Mouse (Mus musculus): ENCODE measurements at regions not wholly inside any gene's neighbourhood (a gene's known extent, or its start where the extent isn't known, plus 50 kb on each side); places are given as distances from the start of the nearest gene placed in this dataset.

DNA sequence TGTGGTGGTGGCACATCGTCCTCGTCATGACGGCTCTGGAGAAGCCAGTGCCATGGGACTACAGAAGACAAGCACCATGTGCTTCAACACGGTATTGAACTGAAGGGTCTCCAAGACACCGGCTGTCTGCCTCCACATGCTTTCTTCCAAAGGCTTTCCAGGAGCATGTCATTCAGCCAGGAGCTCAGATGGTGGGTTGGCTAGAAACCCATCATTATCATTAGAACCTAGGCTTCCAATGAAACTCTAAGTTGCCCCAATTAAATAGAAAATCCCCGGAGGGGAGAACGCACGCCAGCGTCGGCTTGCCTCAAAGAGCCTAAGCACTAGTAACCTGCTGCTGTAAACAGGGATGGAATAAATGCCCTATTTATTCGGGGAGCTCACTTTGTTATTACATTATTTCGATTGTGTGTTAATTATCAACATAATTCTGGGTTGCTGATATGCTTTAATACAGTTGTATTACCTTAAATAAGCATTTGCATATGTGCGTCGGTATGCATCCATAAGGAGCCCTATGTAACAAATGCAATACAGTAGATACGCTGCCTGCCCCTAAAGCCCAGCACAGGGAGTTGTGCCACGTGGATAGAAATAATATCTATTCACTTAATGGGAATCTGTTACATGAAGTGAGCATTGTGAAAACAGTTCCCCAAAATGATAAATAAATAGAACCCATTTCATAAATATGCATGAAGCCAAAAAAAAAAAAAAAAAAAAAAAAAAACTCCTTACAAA, 103.3 kb upstream of the Krtap11-1 start:
- Histone ChIP-seq H3K4me3 (ENCODE audit: low read depth, low read length) (no peak overlapping the region), H3K9me3 (replicated peaks) (peaks cover 49% of the 10 kb centered on the region)
- no peak for ATAC-seq (ENCODE audit: extremely low read depth, insufficient number of reproducible peaks, low FRiP score, poor library complexity, severe bottlenecking)

DNA sequence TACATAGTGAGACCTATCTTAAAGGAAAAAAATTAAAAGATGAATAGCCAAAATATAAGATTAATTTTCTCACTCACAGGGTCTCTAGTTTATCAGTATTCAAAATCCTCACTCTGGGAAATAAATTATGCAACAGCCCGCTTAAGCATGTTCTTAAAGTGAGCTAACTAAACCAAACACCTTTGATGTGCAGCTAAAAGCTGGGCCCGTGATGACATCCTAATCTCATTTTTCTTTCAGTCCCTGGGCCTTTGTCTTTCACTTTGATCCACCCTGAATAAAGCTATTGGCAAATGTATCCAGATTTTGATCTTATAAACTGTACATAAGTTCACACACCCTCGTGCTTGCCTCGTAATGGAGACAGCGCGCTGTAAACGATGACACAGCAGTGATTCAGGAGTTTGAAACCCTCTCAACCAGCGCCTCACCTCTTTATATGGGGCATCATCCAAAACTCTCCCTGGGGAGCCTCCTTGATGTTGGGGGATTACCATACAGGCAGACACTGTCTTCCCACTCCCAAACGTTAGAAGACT, 100.3 kb upstream of the Krtap11-1 start:
- Histone ChIP-seq H3K4me3 (ENCODE audit: low read depth, low read length) (no peak overlapping the region), H3K9me3 (replicated peaks) (peaks cover 36% of the 10 kb centered on the region), H3K36me3 (replicated peaks) (no peaks in the 10 kb centered on the region), H3K4me1 (ENCODE audit: insufficient read depth, low read depth, low read length) (no peaks in the 10 kb centered on the region), H3K27me3 (ENCODE audit: insufficient read depth, low read length) (no peaks in the 10 kb centered on the region)
- TF ChIP-seq CTCF (IDR thresholded peaks at IDR 0.05; ENCODE audit: low read depth, low read length), result no peak
- TF ChIP-seq TAL1 (conservative IDR thresholded peaks at IDR 0.05; ENCODE audit: low read depth, low read length), result no peak
- no peak for TF ChIP-seq GATA2 (IDR thresholded peaks at IDR 0.05; ENCODE audit: borderline replicate concordance, low read depth, low read length)
- TF ChIP-seq POLR2AphosphoS5 (IDR thresholded peaks at IDR 0.05; ENCODE audit: insufficient replicate concordance, low read depth, low read length), result no peak
- no peak for DNase-seq (ENCODE audit: low spot score)
- no peak for ATAC-seq (ENCODE audit: extremely low read depth, insufficient number of reproducible peaks, low FRiP score, poor library complexity, severe bottlenecking)

More for the DNA sequence above, 103.3 kb upstream of the Krtap11-1 start:
- TF ChIP-seq TAL1 (conservative IDR thresholded peaks at IDR 0.05; ENCODE audit: low read depth, low read length) (no peak), CTCF (IDR thresholded peaks at IDR 0.05; ENCODE audit: low read depth, low read length) (no peak), GATA2 (IDR thresholded peaks at IDR 0.05; ENCODE audit: borderline replicate concordance, low read depth, low read length) (no peak), GATA1 (IDR thresholded peaks at IDR 0.05; ENCODE audit: borderline replicate concordance, low read length) (no peak), POLR2AphosphoS5 (IDR thresholded peaks at IDR 0.05; ENCODE audit: insufficient replicate concordance, low read depth, low read length) (no peak)
- H3K27me3 ChIP-seq (ENCODE audit: insufficient read depth, low read length), result no peaks in the 10 kb centered on the region
- DNase-seq (ENCODE audit: low spot score), result no peak
- H3K36me3 ChIP-seq (replicated peaks), result no peaks in the 10 kb centered on the region
- H3K4me1 ChIP-seq (ENCODE audit: insufficient read depth, low read depth, low read length), result no peaks in the 10 kb centered on the region

DNA sequence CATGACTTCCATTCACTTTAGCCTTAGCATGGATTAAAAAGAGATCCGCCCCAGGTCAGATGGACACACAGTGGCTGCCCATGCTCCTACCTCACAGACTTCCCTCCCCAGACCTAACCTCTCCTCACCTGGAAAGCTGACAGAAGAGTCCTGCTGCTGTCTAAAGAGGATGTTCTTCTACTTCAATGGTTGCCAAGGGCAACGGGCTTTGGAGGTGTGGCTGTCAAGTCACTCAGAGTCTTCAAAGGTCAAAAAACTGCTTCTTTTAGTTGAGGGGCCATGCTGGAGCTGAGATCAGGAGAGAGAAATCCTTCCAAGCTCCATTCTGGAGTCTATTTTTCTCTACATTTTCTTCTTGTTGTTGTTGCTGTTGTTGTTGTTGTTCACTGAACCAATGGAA, 89.1 kb upstream of the Krtap11-1 start:
- DNase-seq (ENCODE audit: low spot score), result no peak
- no peaks in the 10 kb centered on the region for H3K36me3 ChIP-seq (replicated peaks)
- H3K4me1 ChIP-seq (ENCODE audit: insufficient read depth, low read depth, low read length), result no peaks in the 10 kb centered on the region
- H3K27me3 ChIP-seq (ENCODE audit: insufficient read depth, low read length), result no peaks in the 10 kb centered on the region
- TF ChIP-seq GATA1 (IDR thresholded peaks at IDR 0.05; ENCODE audit: borderline replicate concordance, low read length), result no peak
- no peak for ATAC-seq (ENCODE audit: extremely low read depth, insufficient number of reproducible peaks, low FRiP score, poor library complexity, severe bottlenecking)
- peaks cover 42% of the 10 kb centered on the region for H3K9me3 ChIP-seq (replicated peaks)
- H3K4me3 ChIP-seq (ENCODE audit: low read depth, low read length), result no peak overlapping the region

DNA sequence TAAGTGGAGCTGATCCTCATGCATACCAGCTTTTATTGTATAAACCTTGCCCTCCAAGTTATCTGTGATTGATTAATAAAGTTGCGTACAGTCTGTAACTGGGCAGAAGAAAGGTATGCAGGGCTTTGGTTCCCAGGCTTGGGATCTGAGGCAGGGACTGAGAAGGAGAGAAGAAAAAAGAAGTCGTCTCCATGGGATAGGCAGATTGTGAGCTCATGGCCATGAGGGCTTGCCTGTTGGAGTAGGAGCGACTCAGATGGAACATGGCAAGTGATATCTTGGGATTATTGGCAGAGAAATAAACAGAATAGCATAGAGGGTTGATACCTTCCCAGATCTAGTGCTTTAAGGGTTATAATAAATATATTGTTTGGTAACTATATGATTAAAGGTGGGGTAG, 85.1 kb upstream of the Krtap11-1 start:
- ATAC-seq (ENCODE audit: extremely low read depth, insufficient number of reproducible peaks, low FRiP score, poor library complexity, severe bottlenecking), result no peak
- H3K4me1 ChIP-seq (ENCODE audit: insufficient read depth, low read depth, low read length), result no peaks in the 10 kb centered on the region
- no peaks in the 10 kb centered on the region for H3K27me3 ChIP-seq (ENCODE audit: insufficient read depth, low read length)
- TF ChIP-seq GATA1 (IDR thresholded peaks at IDR 0.05; ENCODE audit: borderline replicate concordance, low read length) (no peak), CTCF (IDR thresholded peaks at IDR 0.05; ENCODE audit: low read depth, low read length) (no peak), TAL1 (conservative IDR thresholded peaks at IDR 0.05; ENCODE audit: low read depth, low read length) (no peak), GATA2 (IDR thresholded peaks at IDR 0.05; ENCODE audit: borderline replicate concordance, low read depth, low read length) (no peak), POLR2AphosphoS5 (IDR thresholded peaks at IDR 0.05; ENCODE audit: insufficient replicate concordance, low read depth, low read length) (no peak)
- H3K36me3 ChIP-seq (replicated peaks), result no peaks in the 10 kb centered on the region
- peaks cover 46% of the 10 kb centered on the region for H3K9me3 ChIP-seq (replicated peaks)
- DNase-seq (ENCODE audit: low spot score), result no peak
- H3K4me3 ChIP-seq (ENCODE audit: low read depth, low read length), result no peak overlapping the region

DNA sequence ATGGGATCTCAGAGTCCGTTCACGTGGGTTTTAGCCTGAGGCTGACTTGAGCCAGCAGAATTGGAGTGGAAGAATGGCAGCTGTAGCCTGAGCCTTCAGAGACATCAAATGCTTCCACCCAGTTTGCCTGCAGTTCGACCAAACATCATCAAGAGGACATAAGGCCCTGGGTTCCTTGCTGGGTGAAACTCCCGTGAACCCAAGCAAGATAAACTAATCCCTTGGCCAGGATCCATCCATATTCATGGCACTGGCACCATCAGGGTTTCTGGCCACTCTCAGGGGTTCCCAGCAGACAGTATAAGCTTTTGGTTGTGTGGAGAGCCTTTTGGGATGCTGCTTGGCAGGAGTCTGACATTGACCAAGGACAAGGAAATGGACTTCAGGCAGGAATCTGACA, 77.7 kb upstream of the Krtap11-1 start:
- Histone ChIP-seq H3K4me1 (ENCODE audit: insufficient read depth, low read depth, low read length) (no peaks in the 10 kb centered on the region), H3K4me3 (ENCODE audit: low read depth, low read length) (no peak overlapping the region), H3K9me3 (replicated peaks) (peaks cover 50% of the 10 kb centered on the region), H3K36me3 (replicated peaks) (no peaks in the 10 kb centered on the region), H3K27me3 (ENCODE audit: insufficient read depth, low read length) (no peaks in the 10 kb centered on the region)
- ATAC-seq (ENCODE audit: extremely low read depth, insufficient number of reproducible peaks, low FRiP score, poor library complexity, severe bottlenecking) (no peak), DNase-seq (ENCODE audit: low spot score) (no peak)
- TF ChIP-seq POLR2AphosphoS5 (IDR thresholded peaks at IDR 0.05; ENCODE audit: insufficient replicate concordance, low read depth, low read length) (no peak), CTCF (IDR thresholded peaks at IDR 0.05; ENCODE audit: low read depth, low read length) (no peak), GATA2 (IDR thresholded peaks at IDR 0.05; ENCODE audit: borderline replicate concordance, low read depth, low read length) (no peak), TAL1 (conservative IDR thresholded peaks at IDR 0.05; ENCODE audit: low read depth, low read length) (no peak), GATA1 (IDR thresholded peaks at IDR 0.05; ENCODE audit: borderline replicate concordance, low read length) (no peak)

DNA sequence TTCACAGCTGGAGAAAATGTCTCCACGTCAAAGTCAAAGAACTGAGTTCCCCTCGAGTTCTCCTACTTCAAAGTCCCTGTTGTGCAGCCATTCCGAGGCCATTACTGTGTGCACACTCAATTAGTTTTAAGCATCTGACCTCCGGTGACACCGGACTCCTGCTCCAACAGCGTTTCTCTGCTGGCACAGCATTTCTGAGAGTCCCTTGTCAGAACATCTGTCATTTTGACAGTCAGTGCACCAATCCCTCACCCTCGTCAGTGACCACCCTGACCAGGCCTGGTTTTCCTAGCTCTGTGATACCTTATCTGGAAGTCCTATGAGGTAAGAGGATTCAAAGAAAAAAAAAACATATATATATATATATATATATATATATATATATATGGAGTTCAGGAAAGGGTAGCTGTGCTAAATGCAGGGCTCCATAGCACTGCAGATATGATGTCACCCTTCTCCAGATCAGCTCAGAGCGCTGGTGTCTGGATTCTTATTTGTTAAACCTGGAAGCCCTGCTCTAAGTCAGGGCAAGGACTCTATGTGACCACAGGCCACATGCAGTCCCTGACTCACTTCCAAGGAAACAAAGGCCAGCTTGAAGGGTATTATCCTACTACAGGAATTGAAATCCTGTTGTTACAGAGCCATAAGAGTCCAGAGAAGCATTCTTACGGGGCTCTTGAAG, 63.1 kb upstream of the Krtap11-1 start:
- no peak for TF ChIP-seq CTCF (IDR thresholded peaks at IDR 0.05; ENCODE audit: low read depth, low read length)
- TF ChIP-seq GATA1 (IDR thresholded peaks at IDR 0.05; ENCODE audit: borderline replicate concordance, low read length), result no peak
- TF ChIP-seq GATA2 (IDR thresholded peaks at IDR 0.05; ENCODE audit: borderline replicate concordance, low read depth, low read length), result no peak
- no peak for TF ChIP-seq TAL1 (conservative IDR thresholded peaks at IDR 0.05; ENCODE audit: low read depth, low read length)
- no peak for TF ChIP-seq POLR2AphosphoS5 (IDR thresholded peaks at IDR 0.05; ENCODE audit: insufficient replicate concordance, low read depth, low read length)
- DNase-seq (ENCODE audit: low spot score) (no peak), ATAC-seq (ENCODE audit: extremely low read depth, insufficient number of reproducible peaks, low FRiP score, poor library complexity, severe bottlenecking) (no peak)
- Histone ChIP-seq H3K36me3 (replicated peaks) (no peaks in the 10 kb centered on the region), H3K27me3 (ENCODE audit: insufficient read depth, low read length) (no peaks in the 10 kb centered on the region), H3K4me1 (ENCODE audit: insufficient read depth, low read depth, low read length) (no peaks in the 10 kb centered on the region), H3K4me3 (ENCODE audit: low read depth, low read length) (no peak overlapping the region), H3K9me3 (replicated peaks) (peaks cover 25% of the 10 kb centered on the region)

Measured in G1E (cell line).